Mouse (Mus musculus): Measurements from ENCODE around the gene Camta1. TPM values are rescaled to one million over a fixed set of nuclear protein-coding genes. Genes with fewer than 3 reads are reported as not detected.
A peak's percentile ranks its signal among the peaks of the same experiment; 100 is the strongest.

Gene Camta1
- polyA plus RNA-seq, 1 experiment from 2014 or later: 115 TPM

DNA sequence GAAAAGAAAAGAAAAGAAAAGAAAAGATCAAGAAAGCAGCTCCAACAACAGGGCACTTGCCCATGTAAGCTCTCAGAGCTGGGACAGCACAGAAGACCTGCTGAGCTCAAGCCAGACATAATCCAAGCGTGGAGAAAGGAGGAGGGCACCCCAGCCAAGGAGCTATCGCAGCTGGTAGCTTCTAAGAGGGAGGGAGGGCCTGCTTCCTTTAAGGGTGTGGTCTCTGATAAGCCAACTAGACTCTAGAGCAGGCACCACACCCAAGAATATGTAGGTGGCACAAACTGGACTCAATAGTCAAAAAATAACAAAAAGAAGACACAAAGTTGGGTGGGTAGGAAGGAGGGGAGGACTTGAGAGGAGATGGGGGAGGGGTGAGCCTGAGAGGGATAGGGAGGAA, 135.3 kb downstream of the Camta1 start:
- H3K4me2 ChIP-seq (ENCODE audit: low read length): no peak overlapping the region
- no peak overlapping the region for H3K9ac ChIP-seq (ENCODE audit: low read depth, low read length)
- TF ChIP-seq CTCF (IDR thresholded peaks at IDR 0.05; ENCODE audit: low read depth): no peak
- H3K4me1 ChIP-seq (replicated peaks; ENCODE audit: insufficient read depth, low read length): no peaks in the 10 kb centered on the region
- DNase-seq (ENCODE audit: low spot score) (no peak), ATAC-seq (replicated peaks; ENCODE audit: low FRiP score, low read depth) (no peak)
- no peak overlapping the region for H3K27ac ChIP-seq
- H3K9me3 ChIP-seq (replicated peaks; ENCODE audit: low read length): no peaks in the 10 kb centered on the region
- H3K4me3 ChIP-seq (replicated peaks; ENCODE audit: low read depth, low read length): no peak overlapping the region
- H3K27me3 ChIP-seq (ENCODE audit: insufficient read depth, low read length): no peaks in the 10 kb centered on the region
- 58% methylated on average over 2 of the region's 2 CpGs for WGBS
- H3K36me3 ChIP-seq (ENCODE audit: insufficient read depth, low read length): no peaks in the 10 kb centered on the region

DNA sequence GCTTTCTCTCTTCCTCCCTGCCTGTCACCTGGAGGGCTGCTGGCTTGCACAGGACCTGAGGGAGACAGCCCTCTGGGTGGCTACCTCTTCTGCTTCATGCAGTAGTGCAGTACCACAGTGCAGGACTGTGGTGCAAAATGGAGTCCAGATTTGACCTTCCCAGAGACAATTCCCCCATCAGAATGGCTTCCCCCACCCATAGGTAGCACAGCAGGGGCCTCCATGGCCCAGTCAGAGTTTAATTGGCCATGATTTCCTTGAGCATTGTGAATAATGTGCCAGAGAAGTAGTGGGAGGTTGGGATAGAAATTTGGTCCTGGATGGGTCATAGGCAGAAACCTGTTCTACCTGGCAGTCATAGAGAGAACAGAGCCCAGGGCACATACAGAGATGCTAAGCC, 136.8 kb downstream of the Camta1 start:
- no peak for DNase-seq (ENCODE audit: low spot score)
- H3K4me3 ChIP-seq (replicated peaks; ENCODE audit: low read depth, low read length): no peak overlapping the region
- H3K27ac ChIP-seq: no peak overlapping the region
- no peak for TF ChIP-seq CTCF (IDR thresholded peaks at IDR 0.05; ENCODE audit: low read depth)
- H3K4me2 ChIP-seq (ENCODE audit: low read length): no peak overlapping the region
- H3K4me1 ChIP-seq (replicated peaks; ENCODE audit: insufficient read depth, low read length): no peaks in the 10 kb centered on the region
- no peaks in the 10 kb centered on the region for H3K36me3 ChIP-seq (ENCODE audit: insufficient read depth, low read length)
- H3K9me3 ChIP-seq (replicated peaks; ENCODE audit: low read length): no peaks in the 10 kb centered on the region
- H3K9ac ChIP-seq (ENCODE audit: low read depth, low read length): no peak overlapping the region
- ATAC-seq (replicated peaks; ENCODE audit: low FRiP score, low read depth): no peak
- H3K27me3 ChIP-seq (ENCODE audit: insufficient read depth, low read length): no peaks in the 10 kb centered on the region

DNA sequence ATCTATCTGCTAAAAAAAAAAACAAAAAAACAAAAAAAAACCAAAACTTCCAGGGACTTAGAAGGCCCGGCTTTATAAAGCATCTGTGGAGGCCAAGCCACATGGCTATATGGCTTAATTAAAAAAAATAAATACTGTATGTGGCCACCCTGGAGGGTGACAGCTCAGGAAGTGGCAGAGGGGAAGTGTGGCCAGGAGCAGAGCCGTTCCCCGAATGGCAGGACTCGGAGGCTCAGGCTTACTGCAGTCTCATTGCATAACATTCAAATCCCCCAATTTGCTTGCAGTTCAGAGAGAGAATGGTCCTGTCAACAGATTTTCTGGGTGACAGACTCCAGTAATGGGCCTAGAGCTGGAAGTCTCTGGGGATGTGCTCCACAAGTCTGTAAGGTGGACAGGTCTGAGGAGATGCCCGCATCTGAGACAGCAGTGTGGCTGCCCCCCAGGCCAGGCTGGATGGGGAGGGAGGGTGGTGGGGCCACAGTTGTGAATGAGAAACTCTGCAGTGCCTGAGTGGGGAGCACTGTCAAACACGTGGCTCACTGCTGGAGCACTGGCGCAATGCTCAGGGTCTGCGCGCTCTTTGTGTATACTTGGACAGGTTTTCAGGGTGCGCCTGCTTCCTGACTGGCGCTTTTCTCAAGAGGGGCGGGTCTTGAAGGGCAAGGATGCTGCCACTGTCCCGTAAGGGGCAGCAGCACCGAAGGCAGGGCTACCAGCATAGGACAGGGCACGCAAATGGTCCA, 140.8 kb downstream of the Camta1 start:
- no peak overlapping the region for H3K4me3 ChIP-seq (replicated peaks; ENCODE audit: low read depth, low read length)
- no peaks in the 10 kb centered on the region for H3K9me3 ChIP-seq (replicated peaks; ENCODE audit: low read length)
- TF ChIP-seq CTCF (IDR thresholded peaks at IDR 0.05; ENCODE audit: low read depth): no peak
- no peaks in the 10 kb centered on the region for H3K27me3 ChIP-seq (ENCODE audit: insufficient read depth, low read length)
- H3K4me2 ChIP-seq (ENCODE audit: low read length): no peak overlapping the region
- H3K9ac ChIP-seq (ENCODE audit: low read depth, low read length): no peak overlapping the region
- H3K36me3 ChIP-seq (ENCODE audit: insufficient read depth, low read length): no peaks in the 10 kb centered on the region
- H3K4me1 ChIP-seq (replicated peaks; ENCODE audit: insufficient read depth, low read length): no peaks in the 10 kb centered on the region
- DNase-seq (ENCODE audit: low spot score): no peak
- no peak overlapping the region for H3K27ac ChIP-seq
- ATAC-seq (replicated peaks; ENCODE audit: low FRiP score, low read depth): no peak
- 83% methylated on average over 15 of the region's 15 CpGs for WGBS

DNA sequence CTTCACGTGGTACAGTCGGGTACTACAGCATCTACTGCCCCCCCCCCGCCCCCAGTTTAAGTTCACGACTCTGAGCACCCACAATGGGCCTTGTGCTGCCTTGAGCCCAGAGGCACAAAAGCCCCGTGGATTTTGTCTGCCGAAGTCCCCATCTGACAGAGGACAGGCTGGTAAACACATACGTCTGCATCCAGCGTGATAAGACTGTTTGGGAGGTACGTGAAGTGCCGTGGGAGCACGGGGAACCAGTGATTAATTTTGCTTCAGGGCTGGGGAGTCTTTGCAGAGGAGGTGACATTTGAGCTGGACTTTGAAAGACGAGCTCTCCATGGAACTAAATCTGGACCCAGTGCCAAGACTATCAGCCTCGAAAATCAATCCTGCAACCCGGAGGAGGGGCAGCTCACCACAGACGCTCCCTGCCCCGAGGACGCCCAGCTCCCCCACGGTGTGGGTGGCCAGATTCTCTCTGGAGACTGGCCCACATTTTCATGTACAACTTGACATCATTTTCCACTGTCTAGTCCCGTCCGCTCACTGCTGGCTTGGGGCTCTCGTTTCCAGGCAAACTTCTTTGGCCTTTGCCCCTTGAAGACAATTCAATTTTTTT, 142.7 kb downstream of the Camta1 start:
- ATAC-seq (replicated peaks; ENCODE audit: low FRiP score, low read depth) (no peak), DNase-seq (ENCODE audit: low spot score) (peak; percentile 68)
- Histone ChIP-seq H3K27ac (no peak overlapping the region), H3K4me3 (replicated peaks; ENCODE audit: low read depth, low read length) (no peak overlapping the region), H3K36me3 (ENCODE audit: insufficient read depth, low read length) (no peaks in the 10 kb centered on the region), H3K4me2 (ENCODE audit: low read length) (no peak overlapping the region), H3K27me3 (ENCODE audit: insufficient read depth, low read length) (no peaks in the 10 kb centered on the region), H3K9me3 (replicated peaks; ENCODE audit: low read length) (no peaks in the 10 kb centered on the region), H3K4me1 (replicated peaks; ENCODE audit: insufficient read depth, low read length) (no peaks in the 10 kb centered on the region), H3K9ac (ENCODE audit: low read depth, low read length) (no peak overlapping the region)
- WGBS: 21% methylated on average over 21 of the region's 21 CpGs
- no peak for TF ChIP-seq CTCF (IDR thresholded peaks at IDR 0.05; ENCODE audit: low read depth)

DNA sequence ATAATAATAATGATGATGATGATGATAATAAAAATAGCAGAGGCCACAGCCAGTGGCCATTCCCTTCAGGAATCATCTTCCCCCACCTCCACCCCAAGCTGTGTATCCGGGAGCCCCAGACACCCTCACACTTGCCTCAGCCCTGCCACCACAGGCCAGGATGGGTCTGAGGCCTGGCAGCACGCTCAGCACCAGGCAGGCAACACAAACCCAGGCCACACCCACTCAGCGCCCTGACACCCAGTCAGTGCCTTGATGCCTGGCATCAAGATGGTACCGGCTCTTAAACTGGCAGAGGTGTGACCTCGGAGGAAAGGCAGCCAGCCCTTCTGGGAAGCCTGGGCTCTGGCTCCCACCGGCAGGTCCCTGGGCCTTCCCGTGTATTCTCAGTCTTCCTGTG, 143.8 kb downstream of the Camta1 start:
- no peak for TF ChIP-seq CTCF (IDR thresholded peaks at IDR 0.05; ENCODE audit: low read depth)
- H3K27ac ChIP-seq: no peak overlapping the region
- H3K4me2 ChIP-seq (ENCODE audit: low read length): no peak overlapping the region
- no peaks in the 10 kb centered on the region for H3K4me1 ChIP-seq (replicated peaks; ENCODE audit: insufficient read depth, low read length)
- WGBS: 62% methylated on average over 7 of the region's 7 CpGs
- H3K27me3 ChIP-seq (ENCODE audit: insufficient read depth, low read length): no peaks in the 10 kb centered on the region
- no peaks in the 10 kb centered on the region for H3K9me3 ChIP-seq (replicated peaks; ENCODE audit: low read length)
- ATAC-seq (replicated peaks; ENCODE audit: low FRiP score, low read depth) (no peak), DNase-seq (ENCODE audit: low spot score) (no peak)
- H3K4me3 ChIP-seq (replicated peaks; ENCODE audit: low read depth, low read length): no peak overlapping the region
- no peaks in the 10 kb centered on the region for H3K36me3 ChIP-seq (ENCODE audit: insufficient read depth, low read length)
- H3K9ac ChIP-seq (ENCODE audit: low read depth, low read length): no peak overlapping the region

DNA sequence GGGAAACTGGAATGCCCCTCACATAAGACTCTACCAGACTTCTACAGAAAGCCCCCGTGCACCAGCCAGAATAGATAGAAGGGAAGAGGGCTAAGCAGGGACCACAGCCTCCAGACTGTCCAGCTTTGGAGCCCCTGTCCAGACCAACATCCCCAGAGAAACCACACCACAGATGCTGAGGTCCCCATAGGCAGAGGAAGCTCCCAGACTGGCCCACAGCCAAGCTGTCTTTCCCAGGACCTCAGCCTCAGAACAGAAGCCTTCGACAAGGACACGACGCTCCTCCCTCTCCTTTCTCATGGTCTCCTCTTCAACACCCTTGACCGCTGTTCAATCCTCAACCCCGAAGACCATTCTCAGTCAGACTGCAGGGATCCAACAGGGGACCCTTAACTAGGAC, 148.0 kb downstream of the Camta1 start:
- Histone ChIP-seq H3K9me3 (replicated peaks; ENCODE audit: low read length) (no peaks in the 10 kb centered on the region), H3K4me1 (replicated peaks; ENCODE audit: insufficient read depth, low read length) (no peaks in the 10 kb centered on the region), H3K27ac (no peak overlapping the region), H3K4me3 (replicated peaks; ENCODE audit: low read depth, low read length) (no peak overlapping the region), H3K9ac (ENCODE audit: low read depth, low read length) (no peak overlapping the region), H3K36me3 (ENCODE audit: insufficient read depth, low read length) (no peaks in the 10 kb centered on the region), H3K27me3 (ENCODE audit: insufficient read depth, low read length) (no peaks in the 10 kb centered on the region), H3K4me2 (ENCODE audit: low read length) (no peak overlapping the region)
- no peak for ATAC-seq (replicated peaks; ENCODE audit: low FRiP score, low read depth)
- no peak for DNase-seq (ENCODE audit: low spot score)
- TF ChIP-seq CTCF (IDR thresholded peaks at IDR 0.05; ENCODE audit: low read depth): no peak
- WGBS: 93% methylated on average over 6 of the region's 6 CpGs
